Mouse (Mus musculus) lung, embryonic 16.5 days (tissue): ENCODE data around the gene Gpr55. TPM values are rescaled to one million over a fixed set of nuclear protein-coding genes. Genes with fewer than 3 reads are reported as not detected.

Experiments used
- ATAC-seq: fragments of 200-750 bp; cut with Nextera tagmentation; 2 replicates; pipeline ENCODE4 v1.8.0; 2017; ENCODE audit warnings: low read depth, mild to moderate bottlenecking, moderate library complexity
- H3K27ac ChIP-seq: fragments of 300-500 bp; sonication (generic); 2 replicates; pipeline ENCODE4 v1.5.1; 2014; ENCODE audit warnings: mild to moderate bottlenecking, control low read depth, low read length
- H3K27me3 ChIP-seq: fragments of 300-500 bp; sonication (generic); 2 replicates; pipeline ENCODE4 v1.6.1; 2014; ENCODE audit warnings: low read depth, low read length, mixed read lengths; ENCODE audit not compliant: control insufficient read depth, insufficient read depth
- H3K36me3 ChIP-seq: fragments of 300-500 bp; sonication (generic); 2 replicates; pipeline ENCODE4 v1.6.1; 2014; ENCODE audit warnings: low read length; ENCODE audit not compliant: control insufficient read depth, insufficient read depth
- H3K4me1 ChIP-seq: fragments of 300-500 bp; sonication (generic); replicated peaks from 2 replicates; pipeline ENCODE4 v1.6.1; 2014; ENCODE audit warnings: low read length, mixed read lengths; ENCODE audit not compliant: control insufficient read depth, insufficient read depth
- H3K4me2 ChIP-seq: fragments of 300-500 bp; sonication (generic); 2 replicates; pipeline ENCODE4 v1.6.1; 2014; ENCODE audit warnings: low read depth, low read length, control low read depth
- H3K4me3 ChIP-seq: fragments of 300-500 bp; sonication (generic); 2 replicates; pipeline ENCODE4 v1.5.1; 2014; ENCODE audit warnings: mild to moderate bottlenecking, low read length, control low read depth
- H3K9ac ChIP-seq: fragments of 300-500 bp; sonication (generic); 2 replicates; pipeline ENCODE4 v1.6.1; 2014; ENCODE audit warnings: low read length, control low read depth
- H3K9me3 ChIP-seq: fragments of 300-500 bp; sonication (generic); 2 replicates; pipeline ENCODE4 v1.6.1; 2016; ENCODE audit warnings: low read length; ENCODE audit not compliant: control insufficient read depth
- WGBS: fragments of 180-500 bp; shearing (Covaris S2); extraction: QIAGEN DNeasy Blood & Tissue Kit; methylation state at CpG from one replicate; pipeline ENCODE4 v1.1.7; 2014; 5-methylcytosine and 5-hydroxymethylcytosine counted together
- polyA plus RNA-seq: library from polyadenylated mRNA; unstranded; fragments of >200 nt; fragmentation: Nextera tagmentation; extraction: Ambion mirVana; gene quantifications from 2 replicates; pipeline ENCODE4 v1.2.1, GENCODE M21; 2015

The Gpr55 gene
- polyA plus RNA-seq, 1 experiment from 2014 or later: not detected

GRCm38 (mm10) chr1:85937323-85937722, 23.5 kb downstream of the Gpr55 start:
- Histone ChIP-seq H3K4me3 (no peak overlapping the region), H3K9ac (no peak overlapping the region), H3K36me3 (no peaks in the 10 kb centered on the region), H3K27ac (no peak overlapping the region), H3K4me2 (no peak overlapping the region), H3K4me1 (peaks cover 10% of the 10 kb centered on the region), H3K9me3 (no peaks in the 10 kb centered on the region), H3K27me3 (no peaks in the 10 kb centered on the region)
- no peak for ATAC-seq
- WGBS: 72% methylated on average over 1 of the region's 1 CpGs

DNA sequence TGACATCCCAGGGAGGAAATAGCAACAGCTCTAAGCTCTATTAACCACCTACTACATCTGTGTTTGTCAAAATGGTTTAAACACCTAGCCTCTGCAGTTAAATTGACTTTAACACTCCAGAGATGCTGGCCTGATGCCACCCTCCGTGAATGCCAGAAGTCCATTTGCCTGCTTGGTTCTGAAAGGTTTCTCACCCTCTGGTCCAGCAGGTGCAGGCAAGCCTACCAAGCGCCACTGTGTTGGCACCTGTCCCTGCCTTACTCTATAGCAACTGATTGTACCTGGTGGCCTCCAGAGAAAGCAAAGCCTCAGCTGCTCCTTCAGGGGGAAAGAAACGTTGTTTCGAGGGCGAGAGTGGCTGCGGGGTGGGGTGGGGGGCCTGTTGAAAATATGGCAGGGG, 24.5 kb downstream of the Gpr55 start:
- Histone ChIP-seq H3K27me3 (no peaks in the 10 kb centered on the region), H3K27ac (no peak overlapping the region), H3K4me3 (no peak overlapping the region), H3K9ac (no peak overlapping the region), H3K4me2 (no peak overlapping the region), H3K9me3 (no peaks in the 10 kb centered on the region), H3K4me1 (peaks cover 10% of the 10 kb centered on the region), H3K36me3 (no peaks in the 10 kb centered on the region)
- WGBS: 49% methylated on average over 6 of the region's 6 CpGs
- ATAC-seq: 0 out of 2 replicates have a peak, but pooled peaks have one; percentile 39

GRCm38 (mm10) chr1:85935148-85935852, 25.5 kb downstream of the Gpr55 start:
- no peaks in the 10 kb centered on the region for H3K27me3 ChIP-seq
- no peak for ATAC-seq
- no peak overlapping the region for H3K4me2 ChIP-seq
- no peaks in the 10 kb centered on the region for H3K9me3 ChIP-seq
- no peaks in the 10 kb centered on the region for H3K36me3 ChIP-seq
- no peak overlapping the region for H3K27ac ChIP-seq
- H3K9ac ChIP-seq: no peak overlapping the region
- H3K4me1 ChIP-seq: peaks cover 10% of the 10 kb centered on the region
- WGBS: 57% methylated on average over 8 of the region's 8 CpGs
- H3K4me3 ChIP-seq: no peak overlapping the region

- no peaks in the 10 kb centered on the region for H3K36me3 ChIP-seq
- no peak overlapping the region for H3K27ac ChIP-seq
- no peak for ATAC-seq
- H3K27me3 ChIP-seq: no peaks in the 10 kb centered on the region
- H3K4me3 ChIP-seq: no peak overlapping the region
- H3K9me3 ChIP-seq: no peaks in the 10 kb centered on the region
- H3K9ac ChIP-seq: no peak overlapping the region
- WGBS: 31% methylated on average over 7 of the region's 7 CpGs
- H3K4me1 ChIP-seq: peaks cover 10% of the 10 kb centered on the region
- no peak overlapping the region for H3K4me2 ChIP-seq
These were observed 26.2 kb downstream of the Gpr55 start for GRCm38 (mm10) chr1:85934560-85934959.

GRCm38 (mm10) chr1:85933631-85934465, 27.0 kb downstream of the Gpr55 start:
- Histone ChIP-seq H3K27ac (peak overlapping the region; percentile 45), H3K4me1 (peaks cover 10% of the 10 kb centered on the region)

DNA sequence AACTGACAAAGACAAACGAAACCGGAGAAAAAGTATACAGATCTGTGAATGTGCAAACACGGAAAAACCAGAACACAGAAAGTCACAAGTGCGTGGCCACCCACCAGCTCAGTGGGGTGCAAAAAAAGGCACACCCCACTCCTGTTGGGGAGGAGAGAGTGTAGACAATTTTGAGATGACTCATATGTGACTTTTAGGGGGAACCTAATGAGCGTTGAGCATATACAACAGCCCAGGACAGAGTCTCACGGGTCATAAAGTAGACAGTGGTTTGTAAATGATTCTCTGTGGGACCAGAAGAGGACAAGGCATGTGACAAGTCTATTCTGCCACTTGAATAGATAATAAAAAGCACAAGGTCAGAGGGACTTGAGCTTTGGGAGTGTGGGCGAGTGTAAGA, 27.6 kb downstream of the Gpr55 start:
- peak; percentile 21; the same call in 1 of the 2 replicates for ATAC-seq
- Histone ChIP-seq H3K4me2 (peak overlapping the region; percentile 37), H3K36me3 (no peaks in the 10 kb centered on the region), H3K9ac (peak overlapping the region; percentile 31), H3K9me3 (no peaks in the 10 kb centered on the region), H3K4me3 (no peak overlapping the region), H3K4me1 (peaks cover 13% of the 10 kb centered on the region), H3K27me3 (no peaks in the 10 kb centered on the region), H3K27ac (peak overlapping the region; percentile 45)
- WGBS: 4% methylated on average over 7 of the region's 7 CpGs

More at GRCm38 (mm10) chr1:85933631-85934465, 27.0 kb downstream of the Gpr55 start:
- no peaks in the 10 kb centered on the region for H3K9me3 ChIP-seq
- peak; percentile 61 for ATAC-seq
- H3K4me2 ChIP-seq: peak overlapping the region; percentile 37
- H3K9ac ChIP-seq: peak overlapping the region; percentile 31
- no peak overlapping the region for H3K4me3 ChIP-seq
- H3K36me3 ChIP-seq: no peaks in the 10 kb centered on the region
- WGBS: 16% methylated on average over 11 of the region's 11 CpGs
- no peaks in the 10 kb centered on the region for H3K27me3 ChIP-seq

- H3K36me3 ChIP-seq: no peaks in the 10 kb centered on the region
- peaks cover 14% of the 10 kb centered on the region for H3K4me1 ChIP-seq
- WGBS: 78% methylated on average over 5 of the region's 5 CpGs
- no peak overlapping the region for H3K27ac ChIP-seq
- no peak overlapping the region for H3K4me3 ChIP-seq
- no peaks in the 10 kb centered on the region for H3K9me3 ChIP-seq
- no peak for ATAC-seq
- H3K27me3 ChIP-seq: no peaks in the 10 kb centered on the region
- H3K4me2 ChIP-seq: no peak overlapping the region
- H3K9ac ChIP-seq: no peak overlapping the region
These were observed 29.6 kb downstream of the Gpr55 start for GRCm38 (mm10) chr1:85931170-85931569.

DNA sequence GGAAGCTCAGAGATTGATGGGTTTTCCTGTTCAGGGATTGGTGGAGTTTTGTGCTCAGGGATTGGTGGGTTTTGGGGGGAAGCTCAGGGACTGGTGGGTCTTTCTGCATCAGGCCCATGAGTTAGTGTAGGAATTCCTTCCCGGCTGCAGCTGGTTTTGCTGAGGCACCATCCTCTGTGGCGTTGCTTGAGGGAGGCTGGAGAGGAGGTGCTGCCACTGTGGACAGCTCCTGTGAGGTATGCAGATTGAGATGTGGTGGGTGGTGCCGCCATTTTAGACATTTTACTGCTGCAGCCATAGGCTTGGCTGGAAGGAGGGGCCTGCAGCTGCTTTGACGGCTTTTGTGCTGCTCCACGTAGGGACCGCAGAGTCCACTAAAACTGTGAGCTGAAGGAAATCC, 31.4 kb downstream of the Gpr55 start:
- no peaks in the 10 kb centered on the region for H3K9me3 ChIP-seq
- peaks cover 14% of the 10 kb centered on the region for H3K4me1 ChIP-seq
- WGBS: 77% methylated on average over 6 of the region's 6 CpGs
- no peak for ATAC-seq
- no peaks in the 10 kb centered on the region for H3K27me3 ChIP-seq
- no peak overlapping the region for H3K27ac ChIP-seq
- no peaks in the 10 kb centered on the region for H3K36me3 ChIP-seq
- no peak overlapping the region for H3K4me2 ChIP-seq
- no peak overlapping the region for H3K9ac ChIP-seq
- H3K4me3 ChIP-seq: no peak overlapping the region

DNA sequence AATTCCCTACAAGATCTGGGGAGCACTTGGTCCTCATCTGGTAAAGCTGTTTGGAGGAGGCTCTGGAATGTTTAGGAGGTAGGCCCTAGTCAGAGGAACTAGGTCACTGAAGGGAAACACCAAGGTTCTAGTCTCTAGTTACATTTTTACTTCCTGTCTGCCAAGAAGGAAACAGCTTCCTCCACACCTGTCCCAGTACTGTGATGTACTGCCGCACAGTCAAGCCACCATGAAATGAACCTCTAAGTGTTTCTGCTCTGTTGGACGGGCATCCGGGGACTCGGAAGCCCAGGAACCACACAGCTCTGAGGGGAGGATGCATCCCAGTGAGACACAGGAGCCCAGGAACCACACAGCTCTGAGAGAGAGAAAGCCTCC, 32.1 kb downstream of the Gpr55 start:
- no peak overlapping the region for H3K9ac ChIP-seq
- 0 out of 2 replicates have a peak, but pooled peaks have one; percentile 15 for ATAC-seq
- no peak overlapping the region for H3K27ac ChIP-seq
- 76% methylated on average over 4 of the region's 4 CpGs for WGBS
- peaks cover 10% of the 10 kb centered on the region for H3K4me1 ChIP-seq
- H3K9me3 ChIP-seq: no peaks in the 10 kb centered on the region
- H3K36me3 ChIP-seq: no peaks in the 10 kb centered on the region
- H3K4me3 ChIP-seq: no peak overlapping the region
- H3K27me3 ChIP-seq: no peaks in the 10 kb centered on the region
- no peak overlapping the region for H3K4me2 ChIP-seq
